Mouse (Mus musculus): ENCODE results near the gene Abhd2. TPM values are rescaled to one million over a fixed set of nuclear protein-coding genes. Genes with fewer than 3 reads are reported as not detected.

The Abhd2 gene
- polyA plus RNA-seq, 1 experiment from 2014 or later = 4.2 TPM

- 66% methylated on average over 8 of the region's 8 CpGs for WGBS
- peaks cover 13 to 27% of the 10 kb centered on the region in 2 experiments for H3K4me1 ChIP-seq (ENCODE audit: control insufficient read depth in 2 of 2, insufficient read depth in 2 of 2, low read length in 2 of 2)
- ATAC-seq (ENCODE audit: insufficient number of reproducible peaks, insufficient read depth, low FRiP score, low read depth) = no peak
- H3K9me3 ChIP-seq (ENCODE audit: control insufficient read depth, low read length) = no peaks in the 10 kb centered on the region
- no peak overlapping the region for H3K27ac ChIP-seq (replicated peaks in 1 of 2; ENCODE audit: control insufficient read depth in 1 of 2, insufficient read depth in 1 of 2, low read depth in 2 of 2, low read length in 2 of 2)
- H3K4me3 ChIP-seq (ENCODE audit: control insufficient read depth in 1 of 2, insufficient read depth in 1 of 2, low read depth in 1 of 2, low read length in 2 of 2) = no peak overlapping the region
- no peaks in the 10 kb centered on the region for H3K27me3 ChIP-seq (ENCODE audit: control insufficient read depth, insufficient read depth, low read length)
- H3K36me3 ChIP-seq (ENCODE audit: control insufficient read depth, insufficient read depth, low read length) = no peaks in the 10 kb centered on the region
- H3K4me2 ChIP-seq (ENCODE audit: low read length) = no peak overlapping the region
- H3K9ac ChIP-seq (ENCODE audit: low read length) = no peak overlapping the region
Measured at GRCm38 (mm10) chr7:79315149-79315548, 42.1 kb downstream of the Abhd2 start.

- H3K9me3 ChIP-seq (ENCODE audit: control insufficient read depth, low read length) = no peaks in the 10 kb centered on the region
- peaks cover 13 to 25% of the 10 kb centered on the region in 2 experiments for H3K4me1 ChIP-seq (ENCODE audit: control insufficient read depth in 2 of 2, insufficient read depth in 2 of 2, low read length in 2 of 2)
- no peak for ATAC-seq (ENCODE audit: insufficient number of reproducible peaks, insufficient read depth, low FRiP score, low read depth)
- no peak overlapping the region for H3K9ac ChIP-seq (ENCODE audit: low read length)
- no peak overlapping the region for H3K4me2 ChIP-seq (ENCODE audit: low read length)
- no peak overlapping the region for H3K4me3 ChIP-seq (ENCODE audit: control insufficient read depth in 1 of 2, insufficient read depth in 1 of 2, low read depth in 1 of 2, low read length in 2 of 2)
- H3K36me3 ChIP-seq (ENCODE audit: control insufficient read depth, insufficient read depth, low read length) = no peaks in the 10 kb centered on the region
- no peaks in the 10 kb centered on the region for H3K27me3 ChIP-seq (ENCODE audit: control insufficient read depth, insufficient read depth, low read length)
- no peak overlapping the region for H3K27ac ChIP-seq (replicated peaks in 1 of 2; ENCODE audit: control insufficient read depth in 1 of 2, insufficient read depth in 1 of 2, low read depth in 2 of 2, low read length in 2 of 2)
- 26% methylated on average over 10 of the region's 10 CpGs for WGBS
Measured at GRCm38 (mm10) chr7:79316069-79316695, 43.2 kb downstream of the Abhd2 start.

DNA sequence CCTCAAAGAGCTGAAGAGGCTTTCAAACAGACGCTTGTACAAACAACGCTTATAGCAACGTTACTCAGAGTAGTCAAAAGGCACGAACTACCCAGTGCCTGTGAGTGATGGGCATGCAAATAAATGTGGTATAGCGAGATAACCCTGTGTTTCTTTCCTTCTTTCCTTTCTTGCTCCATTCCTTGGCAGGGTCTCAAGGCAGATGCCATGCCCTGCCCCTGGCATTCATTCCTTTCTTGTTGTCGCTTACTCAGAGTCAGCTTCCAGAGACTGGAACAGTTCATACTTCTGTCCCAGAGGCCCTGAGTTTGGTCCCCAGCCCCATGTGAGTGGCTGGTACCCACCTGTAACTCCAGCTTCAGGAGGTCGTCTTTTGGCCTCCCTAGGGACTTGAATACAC, 44.6 kb downstream of the Abhd2 start:
- H3K27ac ChIP-seq (replicated peaks in 1 of 2; ENCODE audit: control insufficient read depth in 1 of 2, insufficient read depth in 1 of 2, low read depth in 2 of 2, low read length in 2 of 2) = no peak overlapping the region
- H3K4me1 ChIP-seq (ENCODE audit: control insufficient read depth in 2 of 2, insufficient read depth in 2 of 2, low read length in 2 of 2) = peaks cover 13 to 25% of the 10 kb centered on the region in 2 experiments
- no peaks in the 10 kb centered on the region for H3K36me3 ChIP-seq (ENCODE audit: control insufficient read depth, insufficient read depth, low read length)
- H3K27me3 ChIP-seq (ENCODE audit: control insufficient read depth, insufficient read depth, low read length) = no peaks in the 10 kb centered on the region
- H3K4me2 ChIP-seq (ENCODE audit: low read length) = no peak overlapping the region
- H3K9me3 ChIP-seq (ENCODE audit: control insufficient read depth, low read length) = no peaks in the 10 kb centered on the region
- ATAC-seq (ENCODE audit: insufficient number of reproducible peaks, insufficient read depth, low FRiP score, low read depth) = no peak
- whole genome bisulfite sequencing = 78% methylated on average over 7 of the region's 7 CpGs
- no peak overlapping the region for H3K4me3 ChIP-seq (ENCODE audit: control insufficient read depth in 1 of 2, insufficient read depth in 1 of 2, low read depth in 1 of 2, low read length in 2 of 2)
- no peak overlapping the region for H3K9ac ChIP-seq (ENCODE audit: low read length)

DNA sequence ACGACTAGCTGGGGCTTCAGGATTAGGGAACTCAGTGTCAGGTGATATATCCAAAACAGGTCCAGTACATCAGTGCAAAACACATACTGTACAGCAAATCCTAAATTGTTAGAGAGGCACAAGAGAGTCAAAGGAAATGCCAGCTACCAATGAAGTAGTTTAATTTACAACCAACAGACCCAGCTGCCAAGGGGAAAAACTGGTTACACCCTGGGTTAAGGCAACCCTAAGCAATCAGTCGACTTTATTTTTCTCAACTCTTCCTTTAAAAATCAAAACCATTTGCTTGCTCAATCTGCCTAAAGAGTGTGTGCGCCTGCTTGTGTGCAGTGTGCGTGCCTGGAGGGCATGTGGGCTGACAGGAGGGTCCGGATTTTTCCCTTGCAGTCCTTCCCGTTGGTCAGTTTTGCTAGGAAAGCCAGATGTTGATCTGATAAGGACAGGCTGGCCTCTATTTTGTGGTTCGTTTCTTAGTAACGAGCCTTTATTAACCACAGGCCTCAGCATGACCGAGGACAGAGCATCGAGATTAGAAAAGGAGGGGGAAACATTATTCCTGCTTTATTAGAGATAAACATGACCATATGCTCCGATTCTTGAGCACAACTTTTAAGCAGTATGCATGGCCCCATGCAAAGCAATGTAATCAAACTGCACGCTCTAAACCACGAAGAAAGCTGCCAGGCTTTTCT, 45.3 kb downstream of the Abhd2 start:
- H3K27me3 ChIP-seq (ENCODE audit: control insufficient read depth, insufficient read depth, low read length) = no peaks in the 10 kb centered on the region
- no peak for ATAC-seq (ENCODE audit: insufficient number of reproducible peaks, insufficient read depth, low FRiP score, low read depth)
- no peaks in the 10 kb centered on the region for H3K9me3 ChIP-seq (ENCODE audit: control insufficient read depth, low read length)
- H3K4me1 ChIP-seq (ENCODE audit: control insufficient read depth in 2 of 2, insufficient read depth in 2 of 2, low read length in 2 of 2) = peaks cover 13 to 23% of the 10 kb centered on the region in 2 experiments
- WGBS = 77% methylated on average over 13 of the region's 13 CpGs
- H3K4me2 ChIP-seq (ENCODE audit: low read length) = no peak overlapping the region
- H3K4me3 ChIP-seq (ENCODE audit: control insufficient read depth in 1 of 2, insufficient read depth in 1 of 2, low read depth in 1 of 2, low read length in 2 of 2) = no peak overlapping the region
- 0 out of 2 replicates have a peak, but pooled peaks cover under 1% of the 10 kb centered on the region for H3K36me3 ChIP-seq (ENCODE audit: control insufficient read depth, insufficient read depth, low read length)
- no peak overlapping the region for H3K27ac ChIP-seq (replicated peaks in 1 of 2; ENCODE audit: control insufficient read depth in 1 of 2, insufficient read depth in 1 of 2, low read depth in 2 of 2, low read length in 2 of 2)
- no peak overlapping the region for H3K9ac ChIP-seq (ENCODE audit: low read length)

- peaks cover 34% of the 10 kb centered on the region for H3K36me3 ChIP-seq (ENCODE audit: control insufficient read depth, insufficient read depth, low read length)
- no peak overlapping the region for H3K27ac ChIP-seq (replicated peaks in 1 of 2; ENCODE audit: control insufficient read depth in 1 of 2, insufficient read depth in 1 of 2, low read depth in 2 of 2, low read length in 2 of 2)
- H3K9me3 ChIP-seq (ENCODE audit: control insufficient read depth, low read length) = no peaks in the 10 kb centered on the region
- no peak overlapping the region for H3K4me2 ChIP-seq (ENCODE audit: low read length)
- H3K27me3 ChIP-seq (ENCODE audit: control insufficient read depth, insufficient read depth, low read length) = no peaks in the 10 kb centered on the region
- 66% methylated on average over 8 of the region's 8 CpGs for WGBS
- no peak for ATAC-seq (ENCODE audit: insufficient number of reproducible peaks, insufficient read depth, low FRiP score, low read depth)
- no peak overlapping the region for H3K9ac ChIP-seq (ENCODE audit: low read length)
- peaks cover 0 to 6% of the 10 kb centered on the region in 2 experiments; a peak in 1 of 4 replicates for H3K4me1 ChIP-seq (ENCODE audit: control insufficient read depth in 2 of 2, insufficient read depth in 2 of 2, low read length in 2 of 2)
- H3K4me3 ChIP-seq (ENCODE audit: control insufficient read depth in 1 of 2, insufficient read depth in 1 of 2, low read depth in 1 of 2, low read length in 2 of 2) = no peak overlapping the region
Measured at GRCm38 (mm10) chr7:79323855-79324254, 50.9 kb downstream of the Abhd2 start.

DNA sequence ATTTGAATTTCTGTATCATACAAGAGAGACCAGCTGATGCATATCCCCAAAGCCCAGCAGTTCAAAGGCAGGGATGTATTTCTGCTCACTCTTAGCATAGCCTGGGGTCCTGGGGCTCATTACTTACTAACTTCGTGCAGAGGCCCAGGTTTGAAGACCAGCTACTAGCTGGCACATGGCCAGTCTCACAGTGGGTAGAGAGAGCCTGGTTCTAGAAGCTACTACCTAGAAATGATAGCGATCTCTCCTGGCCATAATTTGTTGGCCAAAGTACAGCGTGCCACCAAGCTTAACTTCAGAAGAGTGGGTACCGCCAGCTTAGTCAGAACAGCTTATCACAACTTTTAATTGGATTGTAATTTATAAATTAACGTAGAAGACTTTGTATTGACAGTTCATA, 55.8 kb downstream of the Abhd2 start:
- Histone ChIP-seq H3K9ac (ENCODE audit: low read length) (no peak overlapping the region), H3K9me3 (ENCODE audit: control insufficient read depth, low read length) (no peaks in the 10 kb centered on the region), H3K27ac (replicated peaks in 1 of 2; ENCODE audit: control insufficient read depth in 1 of 2, insufficient read depth in 1 of 2, low read depth in 2 of 2, low read length in 2 of 2) (no peak overlapping the region), H3K4me1 (ENCODE audit: control insufficient read depth in 2 of 2, insufficient read depth in 2 of 2, low read length in 2 of 2) (peaks cover 0 to 6% of the 10 kb centered on the region in 2 experiments; a peak in 1 of 4 replicates), H3K36me3 (ENCODE audit: control insufficient read depth, insufficient read depth, low read length) (peaks cover 34% of the 10 kb centered on the region), H3K4me3 (ENCODE audit: control insufficient read depth in 1 of 2, insufficient read depth in 1 of 2, low read depth in 1 of 2, low read length in 2 of 2) (no peak overlapping the region), H3K27me3 (ENCODE audit: control insufficient read depth, insufficient read depth, low read length) (no peaks in the 10 kb centered on the region), H3K4me2 (ENCODE audit: low read length) (no peak overlapping the region)
- no peak for ATAC-seq (ENCODE audit: insufficient number of reproducible peaks, insufficient read depth, low FRiP score, low read depth)
- WGBS = 83% methylated on average over 5 of the region's 5 CpGs

- WGBS = 89% methylated on average over 10 of the region's 10 CpGs
- H3K36me3 ChIP-seq (ENCODE audit: control insufficient read depth, insufficient read depth, low read length) = peaks cover 19% of the 10 kb centered on the region
- H3K27ac ChIP-seq (replicated peaks in 1 of 2; ENCODE audit: control insufficient read depth in 1 of 2, insufficient read depth in 1 of 2, low read depth in 2 of 2, low read length in 2 of 2) = no peak overlapping the region
Measured at GRCm38 (mm10) chr7:79331197-79331596, 58.2 kb downstream of the Abhd2 start.

More at GRCm38 (mm10) chr7:79331197-79331596, 58.2 kb downstream of the Abhd2 start:
- no peak overlapping the region for H3K4me2 ChIP-seq (ENCODE audit: low read length)
- no peak for ATAC-seq (ENCODE audit: insufficient number of reproducible peaks, insufficient read depth, low FRiP score, low read depth)
- H3K9me3 ChIP-seq (ENCODE audit: control insufficient read depth, low read length) = no peaks in the 10 kb centered on the region
- H3K4me3 ChIP-seq (ENCODE audit: control insufficient read depth in 1 of 2, insufficient read depth in 1 of 2, low read depth in 1 of 2, low read length in 2 of 2) = no peak overlapping the region
- H3K27me3 ChIP-seq (ENCODE audit: control insufficient read depth, insufficient read depth, low read length) = no peaks in the 10 kb centered on the region
- H3K9ac ChIP-seq (ENCODE audit: low read length) = no peak overlapping the region
- H3K4me1 ChIP-seq (ENCODE audit: control insufficient read depth in 2 of 2, insufficient read depth in 2 of 2, low read length in 2 of 2) = peaks cover 0 to 7% of the 10 kb centered on the region in 2 experiments; a peak in 2 of 4 replicates

All from heart, embryonic 14.5 days (tissue).